Mouse (Mus musculus) heart, postnatal 25 days (tissue): ENCODE data around the gene Alox5ap. TPM values are rescaled to one million over a fixed set of nuclear protein-coding genes. Genes with fewer than 3 reads are reported as not detected.

Experiments used
- DNase-seq: peaks from one replicate; pipeline ENCODE4 v3.0.0; 2022; ENCODE audit warnings: low spot score
- intact Hi-C: fragments of 180-260 bp; cut with DNase I; formaldehyde crosslinking; loops from one replicate; pipeline ENCODE4 v1.15.1; 2025
- total RNA-seq, 2 experiments: library from RNA; stranded (reverse); gene quantifications; 2 replicates each; pipeline ENCODE4 v1.2.3; 2021

Gene Alox5ap
- total RNA-seq, 2 experiments from 2014 or later = 16.5 to 17.0 TPM

DNA sequence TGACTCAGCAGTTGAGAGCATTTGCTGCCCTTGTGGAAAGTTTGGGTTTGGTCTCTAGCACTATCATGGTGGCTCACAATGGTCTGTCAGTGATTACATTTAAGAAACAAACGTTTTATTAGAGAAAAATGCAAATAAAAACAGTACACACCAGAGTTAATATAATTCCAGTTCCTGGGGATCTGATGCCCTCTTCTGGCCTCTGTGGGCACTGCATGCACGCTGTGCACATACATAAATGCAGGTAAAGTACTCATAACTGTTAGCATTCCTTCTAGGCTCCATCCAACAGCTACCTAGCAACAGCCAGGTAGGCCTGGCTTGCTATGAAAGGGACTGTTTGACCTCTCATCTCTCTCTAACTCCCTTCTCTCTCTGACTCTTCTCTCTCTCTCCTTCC lies 32.9 kb downstream of the Alox5ap start:
- intact Hi-C loops = no loop called here
- DNase-seq = no peak

DNA sequence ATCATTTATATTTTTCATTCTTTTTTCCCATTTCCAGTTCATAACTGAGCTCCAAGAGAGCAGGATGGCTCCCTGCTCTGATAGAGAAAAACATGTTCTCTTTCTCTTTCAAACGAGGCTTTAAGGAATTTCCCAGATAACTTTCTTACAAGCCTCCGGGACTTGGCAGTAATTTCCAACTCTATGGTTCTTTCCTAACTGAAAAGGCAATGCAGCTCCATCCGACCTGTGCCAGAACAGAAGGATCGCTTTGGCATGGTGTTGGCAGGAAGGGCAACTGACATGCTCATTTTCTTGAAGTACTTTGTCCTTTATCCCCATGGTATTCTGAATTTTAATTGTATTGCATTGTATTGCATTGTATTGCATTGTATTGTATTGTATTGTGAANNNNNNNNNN lies 33.7 kb downstream of the Alox5ap start:
- intact Hi-C loops = no loop called here
- no peak for DNase-seq

DNA sequence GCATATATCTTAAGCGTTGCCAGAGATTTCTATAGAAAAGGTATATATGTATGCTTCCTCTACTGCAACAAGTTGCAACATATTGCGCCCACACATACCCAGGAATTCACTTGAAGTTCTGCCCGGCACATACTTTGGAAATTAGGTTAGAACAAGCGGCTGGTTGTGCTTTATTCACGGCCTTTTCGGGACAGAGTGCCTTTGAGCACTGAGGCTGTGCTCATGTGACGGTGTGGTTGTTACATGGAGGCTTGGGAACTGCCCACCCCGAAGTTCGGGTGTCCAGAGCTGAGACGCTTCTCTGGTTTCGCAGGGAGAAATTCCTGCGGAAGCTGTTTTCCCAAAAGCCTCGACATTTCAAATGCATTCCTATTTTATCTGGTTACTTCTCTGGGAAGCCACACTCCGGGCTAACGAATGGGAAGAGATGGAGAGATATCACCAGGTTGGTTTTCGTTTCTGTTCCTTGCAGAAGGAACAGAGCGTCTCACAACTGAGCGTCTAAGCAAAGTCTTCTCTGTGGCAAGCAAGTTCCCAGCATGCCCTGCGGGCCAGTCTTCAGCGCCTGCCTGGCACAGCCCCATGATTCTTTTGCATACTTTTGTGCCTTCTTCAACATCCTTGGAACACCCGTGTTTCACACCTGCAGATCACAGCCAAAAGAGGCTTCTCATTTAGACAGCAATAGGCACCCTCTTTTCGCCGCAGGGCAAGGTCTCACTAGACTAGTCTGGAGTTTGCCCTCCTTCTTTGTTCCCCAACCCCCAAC lies 48.5 kb downstream of the Alox5ap start:
- intact Hi-C loops = no loop called here
- DNase-seq = no peak

DNA sequence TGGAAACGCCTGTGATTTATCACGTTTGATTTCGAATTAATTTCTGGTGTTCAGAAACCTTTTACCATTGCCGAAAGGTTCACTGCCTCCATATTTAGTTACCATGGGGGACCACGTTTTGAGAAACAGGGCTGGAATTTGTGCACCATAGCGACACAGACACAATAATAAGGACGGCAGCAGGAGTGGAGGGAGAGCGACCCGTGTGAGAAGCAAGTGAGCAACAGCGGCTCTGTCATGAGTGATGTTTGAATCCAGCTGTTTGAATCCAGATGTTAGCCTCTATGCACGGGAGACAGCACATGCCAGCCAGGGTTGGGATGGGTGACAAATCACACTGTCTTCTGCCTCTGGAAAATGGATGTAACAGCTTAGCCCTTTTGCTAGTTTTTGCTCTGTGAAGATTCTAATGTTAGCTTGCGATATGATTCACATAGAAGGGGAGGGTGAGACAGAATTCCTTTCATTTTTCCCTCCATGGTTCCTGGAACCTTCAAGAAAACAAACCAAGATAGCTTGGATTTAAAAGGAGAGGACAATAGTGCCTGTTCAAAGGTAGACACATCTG lies 50.0 kb downstream of the Alox5ap start:
- intact Hi-C loops = no loop called here
- no peak for DNase-seq

DNA sequence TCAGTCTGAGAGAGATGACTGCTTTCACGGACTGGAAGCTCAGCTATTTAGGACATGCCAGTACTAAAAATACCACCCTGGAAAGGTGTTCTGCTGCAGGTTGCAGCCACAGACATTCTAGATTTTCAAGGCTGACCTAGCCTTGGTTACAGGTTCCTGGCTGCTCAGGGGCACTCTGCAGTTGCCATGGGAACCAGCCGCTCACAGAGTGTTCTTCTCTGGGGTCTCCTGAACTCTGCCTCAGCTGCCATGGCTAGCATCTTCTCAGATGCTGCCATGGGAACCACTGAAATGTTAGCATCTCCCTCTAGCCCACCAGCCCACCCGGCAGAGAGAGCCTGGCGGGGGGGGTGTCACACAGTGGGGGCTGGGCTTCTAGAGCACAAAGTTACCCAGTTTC lies 52.4 kb downstream of the Alox5ap start:
- no peak for DNase-seq
- intact Hi-C loops = no loop called here

DNA sequence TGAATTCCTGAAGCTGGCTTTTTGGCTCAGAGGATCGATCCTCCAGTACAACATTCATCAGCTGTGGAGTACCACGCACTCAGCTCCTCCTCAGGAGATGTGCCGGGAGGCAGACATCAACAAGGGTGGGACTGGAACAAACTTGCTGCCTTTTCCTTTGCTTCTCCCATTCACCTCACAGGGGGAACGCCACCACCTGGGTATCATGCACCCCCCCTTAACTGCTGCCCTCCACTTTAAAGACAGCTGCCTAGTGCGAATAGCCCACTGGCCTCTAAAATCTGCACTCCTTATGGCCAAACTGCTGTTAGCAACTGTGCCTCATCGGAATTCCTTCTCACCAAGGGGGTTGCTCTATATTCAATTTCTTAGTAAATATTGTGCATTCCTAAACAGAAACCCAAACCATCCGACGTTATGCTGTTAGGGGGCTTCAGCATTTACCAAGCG lies 55.3 kb downstream of the Alox5ap start:
- intact Hi-C loops = no loop called here

DNA sequence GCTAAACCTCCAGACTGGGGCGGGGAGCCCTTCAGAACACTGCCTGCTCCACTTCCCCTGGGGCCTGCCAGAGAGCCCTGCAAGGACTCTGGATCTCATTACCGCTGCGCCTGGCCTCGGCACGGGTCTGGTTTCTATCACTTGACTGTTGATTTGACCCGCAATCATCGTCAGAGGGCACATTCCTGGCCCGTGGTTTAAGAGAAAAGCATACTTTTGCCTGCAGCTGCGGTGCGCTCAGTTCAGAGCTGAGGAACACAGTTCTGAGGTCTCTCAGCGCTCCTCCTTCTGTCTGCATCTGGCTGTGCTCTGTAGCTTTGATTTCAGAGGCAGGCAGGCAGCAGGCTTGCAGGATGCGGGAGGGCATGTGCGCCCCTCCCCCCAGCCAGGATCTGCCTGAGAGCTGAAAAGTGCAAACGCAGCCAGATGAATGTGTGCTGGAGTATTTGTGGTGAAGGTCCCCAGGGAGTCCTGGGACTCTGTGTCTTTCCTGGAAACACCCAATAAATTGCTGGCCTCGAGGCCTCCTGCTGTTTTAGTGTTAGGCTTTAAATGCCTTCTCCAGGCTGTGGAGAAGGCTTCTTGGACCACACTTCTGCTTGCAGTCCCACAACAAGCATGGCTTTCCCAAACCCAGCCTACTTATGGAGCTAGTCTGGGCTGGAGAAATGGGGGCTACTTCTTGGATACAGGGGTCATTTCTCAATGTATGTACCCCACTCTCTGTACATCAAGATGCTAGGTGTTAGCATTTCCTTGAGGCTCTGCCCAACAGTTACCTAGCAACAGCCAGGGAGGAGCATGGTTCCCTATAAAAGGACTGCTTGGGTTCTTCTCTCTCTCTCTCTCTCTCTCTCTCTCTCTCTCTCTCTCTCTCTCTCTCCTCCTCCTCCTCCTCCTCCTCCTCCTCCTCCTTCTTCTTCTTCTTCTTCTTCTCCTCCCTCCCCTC lies 56.2 kb downstream of the Alox5ap start:
- intact Hi-C loops = no loop called here
- peak; percentile 42 for DNase-seq

More for the DNA sequence above, 55.3 kb downstream of the Alox5ap start:
- DNase-seq = no peak

DNA sequence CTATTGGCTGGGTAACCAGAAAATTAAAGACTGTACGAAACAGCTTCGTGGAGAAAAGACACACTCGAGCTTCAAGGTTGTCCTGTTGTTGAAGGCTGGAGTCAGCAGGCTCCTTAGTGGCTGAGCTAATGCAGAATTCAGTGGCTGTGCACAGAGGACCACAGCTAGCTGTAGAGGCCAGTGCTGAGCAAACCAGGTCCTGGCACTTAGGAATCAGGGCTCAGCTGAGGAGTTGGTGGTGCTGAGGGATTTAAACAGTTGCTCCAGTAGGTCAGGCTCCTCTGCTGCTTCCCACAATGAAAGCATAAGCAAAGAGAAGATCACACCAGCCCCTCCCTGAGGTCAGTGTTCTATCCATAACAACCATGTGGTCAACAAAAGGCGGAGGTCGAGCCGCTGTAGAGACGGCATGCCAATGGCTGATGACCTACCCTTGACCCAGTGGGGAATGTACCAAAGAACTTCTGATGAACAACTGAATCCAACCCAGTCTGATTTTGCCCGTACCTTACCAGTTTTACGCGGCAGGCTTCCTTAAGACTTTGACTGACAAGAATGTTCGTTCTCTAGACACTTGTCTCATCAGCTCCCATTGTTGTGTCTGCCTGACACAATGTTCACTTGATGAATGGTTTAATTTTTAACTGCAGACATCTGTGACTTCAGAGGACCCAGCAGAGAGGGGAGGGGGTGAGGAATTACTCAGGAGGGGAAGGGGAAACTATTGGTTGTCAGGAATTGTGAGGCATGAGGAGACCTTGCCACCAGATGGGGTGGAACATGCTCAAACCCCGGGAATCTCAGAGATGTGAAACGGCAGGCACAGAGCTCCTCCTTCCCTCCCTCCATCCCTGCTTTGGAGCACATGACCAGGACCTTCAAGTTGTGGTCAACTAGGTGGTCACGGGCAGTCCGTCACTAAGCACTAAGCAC lies 57.6 kb downstream of the Alox5ap start:
- no peak for DNase-seq
- intact Hi-C loops = no loop called here

DNA sequence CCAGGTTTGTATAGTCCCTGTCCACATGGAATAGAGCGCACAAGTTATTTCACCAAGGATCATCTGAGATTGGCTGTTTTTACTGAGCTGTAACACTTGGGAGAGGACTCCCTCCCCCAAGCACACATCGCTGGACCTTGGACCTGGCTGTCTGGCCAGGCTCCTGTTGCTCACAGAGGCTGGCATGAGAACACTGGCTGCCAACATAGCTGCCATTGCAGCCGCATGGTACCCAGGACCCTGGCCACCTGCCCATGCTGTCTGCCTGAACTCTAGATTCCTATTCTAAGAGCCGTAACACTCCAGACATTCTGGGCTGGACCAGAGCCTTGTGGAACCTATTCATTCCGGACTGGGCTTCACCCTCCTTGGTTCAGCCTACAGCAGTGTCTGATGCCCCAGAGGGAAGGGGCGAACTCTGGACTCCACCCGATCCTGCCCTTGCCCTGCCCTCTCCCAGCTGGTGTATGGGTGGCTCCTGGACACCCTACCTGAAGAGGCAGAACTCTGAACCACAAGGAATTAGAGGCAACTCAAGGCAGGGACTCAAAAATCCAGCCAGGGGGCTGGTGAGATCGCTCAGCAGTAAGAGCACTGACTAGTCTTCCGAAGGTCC lies 58.5 kb downstream of the Alox5ap start:
- intact Hi-C loops = no loop called here
- no peak for DNase-seq

DNA sequence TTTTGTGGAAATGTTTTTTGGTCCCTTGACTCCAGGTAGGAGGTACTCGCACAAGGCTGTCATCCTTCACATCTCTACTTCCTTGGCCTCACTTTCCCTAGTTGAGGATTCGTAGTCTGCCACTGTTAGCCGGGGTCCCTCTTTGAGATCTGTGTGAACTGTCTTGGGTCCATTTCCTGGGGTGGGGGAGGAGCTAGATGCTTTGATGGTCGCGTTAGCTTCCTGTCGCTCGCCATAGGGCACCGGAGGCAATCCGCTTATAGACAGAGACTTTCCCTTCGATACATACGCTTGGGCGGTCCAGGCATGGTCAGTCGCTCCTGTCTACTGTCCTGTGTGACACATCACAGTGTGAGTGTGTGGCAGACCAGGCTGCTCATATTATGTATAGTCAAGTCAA lies 60.2 kb downstream of the Alox5ap start:
- DNase-seq = no peak
- intact Hi-C loops = no loop called here

DNA sequence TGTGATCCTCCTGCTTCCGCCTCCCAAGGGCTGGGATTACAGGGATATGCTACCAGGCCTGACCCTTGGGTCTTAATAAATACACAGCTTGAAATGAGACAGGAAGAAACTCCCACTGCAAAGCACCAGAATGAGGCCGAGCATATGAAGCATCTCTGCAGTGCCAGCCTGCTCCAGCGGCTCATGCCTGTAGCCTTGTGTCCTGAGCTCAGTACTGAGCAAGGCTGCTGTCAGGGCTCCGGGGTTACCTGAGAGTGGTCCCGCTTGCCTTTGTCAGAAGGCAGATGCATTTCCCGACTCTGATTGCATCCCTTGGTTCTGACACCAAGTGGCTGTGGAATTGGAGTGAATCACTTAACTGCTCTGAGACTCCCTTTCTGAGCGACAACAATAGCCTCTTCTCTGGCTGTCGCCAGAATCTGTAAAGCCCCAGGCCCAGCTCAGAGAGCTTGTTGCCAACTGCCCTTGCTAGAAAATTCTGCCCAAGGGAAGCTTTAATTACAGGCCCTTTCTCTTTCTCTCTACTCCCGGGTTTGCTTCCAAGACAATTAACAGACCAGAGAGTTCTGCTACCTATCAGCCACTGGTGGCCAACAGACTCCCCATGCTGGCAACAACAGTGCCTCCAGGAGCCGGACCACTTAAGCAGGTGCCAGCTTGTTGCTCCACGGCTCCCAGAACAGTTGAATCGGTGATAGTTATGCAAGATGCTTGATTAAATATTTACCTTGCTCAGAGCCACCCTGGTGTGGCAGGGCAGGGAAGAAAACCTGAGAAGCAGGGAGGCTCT lies 64.7 kb downstream of the Alox5ap start:
- DNase-seq = no peak
- intact Hi-C loops = no loop called here

DNA sequence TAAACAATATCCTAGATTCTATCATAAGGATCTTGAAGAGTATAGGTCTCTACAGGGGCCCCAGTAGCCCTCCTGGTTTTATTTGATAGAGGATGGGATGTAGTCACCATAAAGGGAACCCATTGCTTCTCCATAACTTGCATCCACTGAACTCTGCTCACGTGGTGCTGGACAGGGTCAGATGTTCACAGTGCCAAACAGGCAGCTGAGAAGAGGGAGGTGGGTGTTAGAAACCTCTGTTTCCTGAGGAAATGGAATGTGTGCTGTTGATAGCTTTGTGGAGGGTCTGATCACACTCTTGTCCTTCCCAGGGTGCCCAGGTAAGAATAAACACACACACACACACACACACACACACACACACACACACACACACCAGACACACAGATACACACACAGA lies 66.0 kb downstream of the Alox5ap start:
- intact Hi-C loops = no loop called here
- no peak for DNase-seq

DNA sequence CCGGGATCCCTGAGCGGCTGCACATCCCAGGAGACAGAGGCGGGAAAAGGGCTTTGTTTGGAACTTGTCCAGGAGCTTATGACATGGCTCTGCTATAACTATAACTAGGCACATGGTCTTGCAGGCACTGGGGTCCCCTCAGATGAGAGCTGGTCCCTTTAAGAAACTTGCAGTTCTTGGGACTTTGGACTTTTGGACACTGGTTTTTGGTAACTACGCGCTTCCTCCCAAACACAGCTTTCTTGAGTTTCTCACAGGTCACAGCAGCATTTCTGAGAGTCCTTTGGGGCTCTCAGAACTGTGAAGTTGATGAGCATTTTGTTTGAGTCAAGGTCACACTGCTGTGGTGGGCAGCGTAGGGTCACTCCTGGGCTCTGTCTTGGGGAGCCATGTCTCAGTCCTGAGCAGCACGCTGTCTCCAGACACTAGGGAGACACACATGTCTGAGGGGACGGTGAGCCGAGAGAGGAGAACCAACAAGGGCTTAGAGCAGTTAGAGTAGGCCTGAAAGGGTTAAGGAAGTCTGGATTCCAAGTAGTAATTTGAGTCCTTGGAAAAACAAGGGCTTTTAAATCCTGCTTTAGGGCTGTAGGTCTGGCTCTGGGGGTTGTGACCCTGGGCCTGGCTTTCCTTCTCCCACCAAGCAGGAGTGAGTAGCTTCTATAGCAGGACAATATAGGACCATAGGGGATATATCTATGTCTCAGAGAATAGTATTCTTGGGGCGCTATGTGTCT lies 67.0 kb downstream of the Alox5ap start:
- DNase-seq = no peak
- intact Hi-C loops = no loop called here

DNA sequence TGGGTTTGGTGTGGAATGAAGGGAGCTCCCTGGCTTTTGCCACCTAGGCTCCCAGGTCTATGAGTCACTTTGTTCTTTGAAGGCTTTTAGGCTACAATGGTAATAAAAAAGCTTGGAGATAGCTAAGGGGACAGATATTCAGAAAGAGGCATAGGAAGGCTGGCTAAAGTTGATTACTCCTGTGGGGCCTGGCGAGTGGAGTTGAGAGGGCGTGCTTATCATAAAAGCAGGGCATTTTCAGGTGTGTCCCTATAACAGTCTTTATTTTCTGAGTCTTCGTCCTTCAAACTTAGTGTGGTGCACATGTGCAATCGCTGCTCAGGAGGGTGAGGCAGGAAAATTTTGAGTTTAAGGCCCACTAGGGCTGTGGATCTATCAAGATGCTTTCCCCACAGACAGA lies 68.2 kb downstream of the Alox5ap start:
- intact Hi-C loops = no loop called here

DNA sequence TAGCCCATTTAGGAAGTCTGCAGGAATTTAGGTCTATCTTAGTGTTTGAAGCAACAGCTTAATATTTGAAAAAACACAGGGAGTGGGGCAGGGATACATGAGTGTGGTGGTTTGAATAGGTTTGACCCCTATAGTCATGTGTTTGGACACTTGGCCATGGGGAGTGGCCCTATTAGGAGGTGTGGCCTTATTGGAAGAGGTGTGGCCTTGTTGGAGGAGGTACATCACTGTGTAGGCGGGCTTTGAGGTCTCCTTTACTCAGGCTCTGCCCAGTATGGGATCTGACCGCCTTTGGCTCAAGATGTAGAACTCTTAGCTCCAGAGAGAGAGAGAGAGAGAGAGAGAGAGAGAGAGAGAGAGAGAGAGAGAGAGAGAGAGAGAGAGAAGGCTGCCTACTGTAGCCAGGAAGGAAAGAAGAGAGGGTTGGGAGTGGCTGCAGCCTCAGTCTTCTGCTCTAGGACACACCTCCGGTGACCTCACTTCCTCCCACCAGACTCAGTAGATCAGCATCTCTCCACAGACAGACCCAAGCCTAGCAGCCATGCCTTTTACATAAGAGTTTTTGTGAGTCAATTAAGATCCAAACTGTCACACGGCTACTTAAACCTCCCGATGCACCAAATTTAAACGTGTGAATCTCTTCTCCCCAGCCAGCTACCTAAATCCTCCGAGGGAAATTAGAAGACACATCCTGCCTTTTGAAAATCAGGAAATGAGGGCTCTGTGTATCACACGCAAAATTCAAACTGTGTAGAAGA lies 69.6 kb downstream of the Alox5ap start:
- intact Hi-C loops = no loop called here
- no peak for DNase-seq

More for the DNA sequence above, 68.2 kb downstream of the Alox5ap start:
- no peak for DNase-seq

DNA sequence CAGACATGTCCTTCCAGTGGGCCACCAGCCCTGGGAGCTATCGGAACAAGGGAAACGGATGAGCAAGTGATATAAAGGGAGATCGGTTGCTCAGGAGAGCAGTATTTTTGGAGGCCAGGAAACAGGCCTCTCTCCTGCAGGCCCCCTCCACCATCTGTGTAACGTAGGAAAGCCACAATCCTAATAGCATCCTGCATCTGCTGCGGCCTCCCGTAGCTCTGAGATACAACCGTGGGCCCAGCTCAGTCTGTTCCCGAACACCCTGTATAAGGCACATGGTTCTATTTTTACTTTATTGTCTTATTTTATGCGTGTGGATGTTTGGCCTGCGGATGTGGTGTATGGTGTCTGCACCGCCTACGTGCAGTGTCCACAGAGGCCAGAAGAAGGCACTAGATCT lies 70.4 kb downstream of the Alox5ap start:
- DNase-seq = no peak
- intact Hi-C loops = no loop called here
